Mouse (Mus musculus) megakaryocyte, embryonic 14.5 days (primary cell): ENCODE measurements around the gene Bcat1.

Experiments used
- FLI1 ChIP-seq: IDR thresholded peaks from 2 replicates; pipeline ENCODE4 v1.6.1; 2012; ENCODE audit warnings: low read length, inconsistent platforms, mixed read lengths
- GATA1 ChIP-seq: IDR thresholded peaks from 3 replicates; pipeline ENCODE4 v1.6.1; 2012; ENCODE audit warnings: mixed read lengths, low read length, inconsistent platforms, borderline replicate concordance

DNA sequence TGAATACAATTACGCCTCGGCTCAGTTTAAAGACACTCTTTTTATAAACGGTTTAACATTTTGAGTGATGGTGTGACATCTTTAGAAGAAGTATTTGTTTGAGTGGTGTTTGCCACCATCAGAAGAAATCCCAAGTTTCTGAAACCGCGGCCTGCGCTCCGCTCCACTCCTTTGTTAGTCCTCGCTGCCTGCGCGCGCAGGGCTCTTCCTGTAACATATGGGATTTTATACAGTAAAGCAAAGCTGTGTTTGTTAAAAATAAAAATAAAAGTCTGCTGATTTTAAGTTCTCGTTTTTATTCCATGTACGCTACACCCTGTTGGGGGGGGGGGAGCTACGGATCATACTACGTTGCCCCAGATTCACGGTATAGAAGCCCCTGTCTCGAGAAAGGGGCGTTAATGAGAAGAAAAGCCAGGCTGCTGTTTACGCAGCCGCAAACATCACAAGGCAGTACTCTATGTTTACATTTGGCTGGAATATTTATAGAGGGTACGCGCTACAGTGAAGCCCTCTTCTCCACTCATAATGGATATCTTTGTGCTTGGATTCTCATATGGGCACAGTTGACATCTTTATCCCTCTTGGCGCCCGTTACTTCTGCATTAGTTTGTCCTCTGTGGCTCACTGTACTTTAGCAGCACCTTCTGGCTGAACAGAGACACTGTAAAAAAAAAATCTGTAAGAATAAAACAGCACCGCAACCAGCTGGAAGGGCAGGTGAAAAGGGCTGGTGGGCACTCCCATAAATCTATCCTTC is 114.6 kb downstream of the Bcat1 start:
- TF ChIP-seq FLI1: no peak
- TF ChIP-seq GATA1: no peak
